Mouse (Mus musculus) brain, embryonic 18.5 days (tissue): ENCODE results near the gene Rpgrip1.

Experiments used
- DNase-seq: peaks from one replicate; pipeline ENCODE4 v3.0.0-alpha.2; 2012; ENCODE audit warnings: low read depth, low spot score

The Rpgrip1 gene

DNA sequence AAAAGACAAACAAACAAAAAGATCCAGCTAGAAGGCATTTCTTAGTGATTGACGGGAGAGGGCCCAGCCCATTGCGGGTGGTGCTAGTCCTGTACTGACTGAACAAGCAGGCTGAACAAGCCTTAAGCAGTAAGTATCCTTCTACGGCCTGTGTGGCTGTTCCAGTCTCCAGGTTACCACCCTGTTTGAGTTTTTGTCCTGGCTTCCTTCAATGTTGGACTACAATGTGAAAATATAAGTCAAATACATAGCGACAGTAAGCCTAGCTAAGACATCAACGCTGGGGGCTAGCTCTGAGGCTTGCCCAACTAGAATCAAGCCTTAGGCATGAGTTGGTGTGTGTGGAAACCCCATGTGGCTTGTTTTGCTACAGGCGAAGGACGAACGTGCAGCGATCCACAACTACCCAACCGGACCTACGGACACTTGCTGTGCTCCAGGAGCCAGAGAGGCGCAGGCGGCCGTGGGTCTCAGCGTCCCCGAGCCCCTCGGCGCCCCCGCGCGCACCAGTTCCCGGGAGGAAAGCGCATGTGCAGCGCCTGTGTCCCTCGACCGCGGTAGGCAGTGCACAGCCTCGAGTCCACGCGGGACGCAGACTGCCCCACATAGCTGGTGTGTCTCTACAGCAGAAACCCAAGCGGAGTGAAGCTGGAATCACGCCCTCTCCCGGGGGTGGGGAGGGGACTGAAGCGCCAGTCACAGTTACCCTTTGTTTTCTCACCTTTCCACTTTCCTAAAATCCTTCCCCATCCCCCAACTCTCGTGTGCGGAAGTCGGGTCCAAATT lies 8.5 kb downstream of the Rpgrip1 start:
- DNase-seq, result no peak

DNA sequence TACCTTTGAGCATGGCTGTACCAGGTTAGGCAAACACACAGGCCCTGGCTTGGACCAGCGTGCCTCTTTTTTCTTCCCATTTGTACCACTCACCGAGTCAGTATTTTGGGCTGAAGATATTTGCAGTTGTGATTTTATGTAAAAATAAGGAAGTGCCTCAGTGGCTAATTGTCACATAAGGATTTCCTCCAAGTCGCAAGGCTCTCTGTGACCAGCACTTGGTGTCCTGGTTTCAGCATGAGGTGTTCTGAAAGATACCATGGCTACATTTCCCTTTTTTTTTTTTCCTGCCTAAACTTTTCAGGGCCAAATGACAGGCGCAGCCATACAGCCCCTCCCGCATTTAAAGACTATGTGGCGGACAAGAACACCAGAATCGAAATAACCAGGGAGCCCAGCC lies 9.7 kb downstream of the Rpgrip1 start:
- no peak for DNase-seq

DNA sequence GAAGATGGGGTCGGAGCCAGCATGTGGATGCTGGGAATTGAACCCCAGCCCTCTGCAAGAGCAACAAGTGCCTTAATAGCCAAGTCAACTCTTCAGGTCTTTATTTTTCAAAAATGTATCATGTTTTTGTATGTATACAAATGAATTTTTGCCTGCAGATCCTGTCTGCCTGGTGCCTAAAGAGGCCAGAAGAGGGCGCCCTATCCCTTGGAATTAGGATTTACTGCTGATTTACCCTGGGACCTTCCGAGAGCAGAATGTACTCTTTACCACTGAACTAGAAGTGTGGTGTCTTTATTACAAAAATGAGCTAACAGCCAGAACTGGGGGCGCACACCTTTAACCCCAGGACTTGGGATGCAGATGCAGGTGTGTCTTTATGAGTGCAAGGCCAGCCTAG lies 13.4 kb downstream of the Rpgrip1 start:
- DNase-seq, result no peak

DNA sequence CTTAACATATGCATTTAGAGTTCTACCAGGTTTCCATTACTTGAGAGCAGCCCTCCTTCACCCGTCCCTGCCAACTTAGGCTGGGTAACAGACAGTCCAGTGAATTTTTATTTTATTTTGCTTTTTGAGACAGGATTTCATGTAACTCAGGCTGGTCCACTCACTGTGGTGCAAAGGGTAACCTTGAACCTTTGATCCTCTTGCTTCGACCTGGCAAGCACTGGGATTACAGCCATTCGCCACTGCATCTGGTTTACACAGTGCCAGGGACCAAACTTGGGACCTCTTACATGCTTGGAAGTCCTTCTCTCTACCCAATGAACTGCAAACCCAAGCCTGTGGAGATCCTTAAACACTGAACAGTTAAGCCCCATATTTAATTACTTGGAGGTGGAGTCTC lies 14.1 kb downstream of the Rpgrip1 start:
- DNase-seq, result no peak

DNA sequence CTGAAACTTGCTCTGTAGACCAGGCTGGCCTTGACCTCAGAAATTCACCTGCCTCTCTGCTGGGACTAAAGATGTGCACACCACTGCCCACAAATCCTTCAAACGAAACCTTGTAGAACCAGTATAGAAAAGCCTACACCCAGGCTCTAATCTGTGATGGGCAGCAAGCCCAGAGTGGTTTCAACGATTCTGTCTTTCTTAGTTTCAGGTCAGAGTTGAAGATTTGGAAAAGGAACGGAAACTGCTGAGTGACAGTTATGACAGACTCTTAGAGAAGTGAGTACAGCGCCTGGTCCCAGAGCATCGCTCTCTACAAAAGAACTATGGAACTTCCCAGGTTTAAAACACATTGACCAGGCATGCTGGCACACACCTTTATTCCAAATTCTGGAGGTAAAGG lies 23.1 kb downstream of the Rpgrip1 start:
- no peak for DNase-seq

DNA sequence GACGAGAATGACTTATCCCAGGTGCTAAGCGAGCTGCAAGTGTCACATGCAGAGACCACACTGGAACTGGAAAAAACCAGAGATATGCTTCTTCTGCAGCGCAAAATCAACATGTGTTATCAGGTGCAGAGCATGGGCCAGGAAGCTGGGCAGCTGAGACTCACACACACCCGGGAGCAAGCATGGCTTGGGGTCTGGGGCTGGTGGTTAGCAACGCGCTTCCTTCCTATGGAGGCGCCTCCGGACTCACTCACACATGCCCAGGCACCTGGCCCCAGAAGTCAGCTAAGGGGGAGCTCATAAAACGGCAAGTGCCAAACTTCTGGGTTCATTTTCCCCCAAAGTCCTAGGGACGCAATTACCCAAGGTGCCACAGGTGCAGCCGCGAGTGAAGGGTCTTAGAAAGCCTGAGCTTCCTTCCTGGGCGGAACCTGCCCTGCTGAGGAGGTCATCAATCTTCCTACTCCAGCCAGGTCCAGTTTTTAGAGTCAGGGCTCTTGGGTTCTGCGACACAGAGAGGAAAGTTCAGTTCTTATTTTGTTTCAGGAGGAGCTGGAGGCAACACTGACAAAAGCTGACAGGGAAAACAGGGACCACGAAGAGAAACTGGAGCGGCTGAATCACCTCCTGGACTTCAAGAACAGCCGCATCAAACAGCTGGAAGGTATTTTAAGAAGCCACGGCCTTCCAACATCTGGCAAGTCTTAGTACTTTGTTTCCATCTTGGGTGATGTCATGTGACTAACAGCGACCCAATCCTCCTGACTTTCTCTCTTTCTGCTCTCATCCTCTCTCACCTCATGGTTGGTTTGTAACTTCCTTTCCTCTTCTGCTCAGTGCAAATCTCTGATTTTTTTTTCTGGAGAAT lies 30.3 kb downstream of the Rpgrip1 start:
- no peak for DNase-seq

DNA sequence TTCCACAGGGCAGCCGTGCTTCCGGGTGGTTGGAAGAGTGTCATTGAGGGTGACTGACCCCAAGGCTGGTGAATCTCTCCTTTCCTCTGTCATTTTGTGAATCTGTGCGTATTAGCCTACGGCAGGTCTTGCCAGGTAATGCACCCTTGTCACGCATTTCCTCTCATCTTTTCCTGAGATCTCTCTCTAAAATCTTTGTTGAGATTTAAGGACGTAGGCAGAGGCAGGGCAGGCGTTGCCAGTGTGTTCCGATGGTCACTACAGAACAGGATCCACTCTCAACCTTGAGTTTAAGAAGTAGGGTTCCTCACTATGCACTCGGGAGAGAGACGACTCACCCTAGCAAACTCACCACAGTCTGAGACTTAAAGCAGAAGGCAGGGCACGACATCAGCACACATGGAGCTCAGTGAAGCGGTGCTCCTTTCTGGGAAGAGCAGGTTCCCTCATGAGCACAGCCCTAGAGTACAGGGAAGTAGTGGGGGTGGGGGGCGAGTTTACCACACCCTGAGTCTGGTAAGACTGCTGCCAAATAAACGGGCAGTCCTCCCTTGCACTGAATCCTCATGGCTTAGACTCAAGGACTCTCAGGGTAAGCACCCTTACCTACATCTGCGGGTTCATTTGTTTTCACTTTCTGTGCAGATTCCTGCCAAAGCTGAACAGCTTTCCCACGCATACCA lies 31.1 kb downstream of the Rpgrip1 start:
- DNase-seq, result no peak

DNA sequence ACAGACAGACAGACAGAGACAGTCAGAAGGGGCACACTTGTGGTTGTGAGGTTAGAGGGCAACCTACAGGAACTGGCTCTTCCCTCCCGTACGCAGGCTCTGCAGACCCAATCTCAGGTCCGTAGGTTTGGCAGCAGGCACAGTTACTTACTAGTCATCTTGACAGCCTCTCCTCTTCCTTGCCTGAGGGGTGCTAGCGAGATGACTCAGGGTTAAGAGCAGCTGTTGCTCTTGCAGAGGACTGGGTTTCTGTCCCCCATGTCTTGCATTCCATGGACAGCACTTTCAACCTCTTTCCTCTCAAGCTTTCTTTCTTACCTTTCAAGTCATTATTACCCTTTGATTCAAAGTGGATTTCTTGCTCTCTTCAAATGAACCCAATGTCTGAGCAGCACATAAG lies 33.7 kb downstream of the Rpgrip1 start:
- no peak for DNase-seq

DNA sequence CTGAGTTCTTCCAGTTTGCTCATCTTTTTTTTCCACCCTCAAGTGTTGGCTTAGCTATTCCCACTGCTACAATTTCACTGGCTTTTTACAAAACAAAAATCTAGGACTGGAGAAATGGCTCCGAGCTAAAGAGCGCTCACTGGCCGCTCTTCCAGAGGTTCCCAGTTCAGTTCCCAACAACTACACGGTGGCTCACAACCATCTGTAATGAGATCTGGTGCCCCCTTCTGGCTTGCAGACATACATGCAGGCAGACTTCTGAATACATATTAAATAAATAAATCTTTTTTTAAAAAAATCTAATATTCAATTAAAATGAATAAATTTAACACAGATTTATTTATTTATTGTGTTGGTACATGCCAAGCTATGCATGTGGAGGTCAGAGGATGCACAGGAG lies 36.0 kb downstream of the Rpgrip1 start:
- DNase-seq, result no peak

DNA sequence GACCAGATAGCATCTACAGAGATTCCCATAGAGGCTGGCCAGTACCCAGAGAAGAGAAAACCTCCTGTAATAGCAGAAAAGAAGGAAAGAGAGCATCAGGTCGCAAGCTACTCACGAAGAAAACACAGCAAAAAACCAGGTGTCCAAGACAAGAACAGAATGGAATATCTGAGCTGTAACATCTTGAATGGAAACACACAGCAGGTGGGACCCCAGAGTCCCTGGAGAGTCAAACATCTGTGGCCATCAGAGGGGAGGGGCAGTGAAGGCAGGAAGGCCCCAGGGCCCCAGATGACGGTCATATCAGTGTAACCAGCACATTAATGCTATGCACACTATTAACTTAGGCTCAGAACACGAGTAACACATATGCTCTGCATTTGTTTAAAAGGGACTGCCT lies 39.4 kb downstream of the Rpgrip1 start:
- DNase-seq, result no peak

DNA sequence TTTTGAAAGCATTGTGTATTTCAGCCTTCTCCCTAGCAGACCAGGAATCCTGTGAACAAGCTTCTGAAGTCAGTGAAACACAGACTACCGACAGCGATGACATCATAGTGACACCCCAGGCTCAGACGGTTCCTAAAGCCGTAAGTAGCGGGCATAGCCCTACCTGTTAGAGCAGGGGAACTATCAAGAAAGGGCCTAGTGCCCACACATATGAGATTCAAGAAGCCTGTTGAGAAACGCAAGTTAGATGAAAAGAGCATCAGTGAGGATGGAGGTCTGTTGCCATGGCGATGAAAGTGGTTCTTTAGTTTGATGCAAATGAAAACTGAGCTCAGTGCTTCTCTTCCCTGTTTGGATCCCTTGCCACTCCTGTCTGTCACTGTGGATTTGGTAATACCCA lies 41.7 kb downstream of the Rpgrip1 start:
- DNase-seq, result peak; percentile 54

DNA sequence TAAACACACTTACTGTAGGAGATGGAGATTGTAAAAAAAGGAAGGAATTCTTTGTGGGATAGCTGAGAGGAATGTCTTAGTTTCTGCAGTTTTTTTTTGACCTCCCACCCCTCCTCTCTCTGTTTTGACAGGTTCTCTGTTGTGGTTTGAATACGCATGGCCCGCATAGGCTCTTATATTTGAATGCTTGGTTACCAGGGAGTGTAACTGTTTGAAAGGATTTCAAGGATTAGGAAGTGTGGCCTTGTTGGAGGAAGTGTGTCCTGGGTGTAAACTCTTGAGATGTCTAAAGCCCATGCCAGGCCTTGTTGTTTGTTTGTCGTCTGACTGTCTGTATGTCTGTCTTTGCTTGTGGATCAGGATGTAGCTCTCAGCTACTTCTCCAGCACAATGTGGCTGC lies 42.1 kb downstream of the Rpgrip1 start:
- DNase-seq, result no peak

DNA sequence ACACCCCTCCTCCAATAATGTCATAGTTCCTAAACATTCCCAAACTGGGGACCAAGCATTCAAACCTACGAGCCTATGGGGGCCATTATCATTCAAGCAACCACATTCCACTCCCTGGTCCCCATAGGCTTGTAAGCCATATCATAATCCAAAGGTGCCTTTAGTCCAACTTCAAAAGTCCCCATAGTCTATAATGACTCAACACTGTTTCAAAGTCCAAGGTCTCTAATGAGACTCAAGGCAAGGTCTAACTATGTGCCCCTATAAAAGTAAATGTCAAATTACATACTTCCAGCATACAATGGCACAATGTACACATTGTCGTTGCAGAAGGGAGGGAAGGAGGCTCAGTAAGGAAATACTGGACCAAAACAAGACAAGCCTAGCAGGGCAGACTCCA lies 44.5 kb downstream of the Rpgrip1 start:
- no peak for DNase-seq

DNA sequence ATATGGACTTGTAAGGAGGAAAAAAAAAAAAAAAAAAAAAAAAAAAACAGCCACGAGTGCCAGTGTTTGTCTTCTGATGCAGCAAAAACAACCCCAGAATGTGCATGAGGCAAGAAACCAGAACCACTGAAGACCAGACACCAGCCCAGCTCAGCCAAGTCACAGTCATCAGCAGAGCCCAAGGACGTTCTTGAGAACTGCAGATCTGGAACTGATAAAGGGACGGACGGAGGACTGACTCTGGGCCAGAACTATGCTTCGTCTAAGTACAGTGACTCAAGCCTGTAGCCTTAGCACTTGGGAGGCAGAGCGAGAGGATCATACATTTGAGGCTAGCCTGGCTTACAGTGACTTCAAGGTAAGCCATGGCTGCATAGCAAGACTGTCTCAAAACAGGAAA lies 50.4 kb downstream of the Rpgrip1 start:
- no peak for DNase-seq

DNA sequence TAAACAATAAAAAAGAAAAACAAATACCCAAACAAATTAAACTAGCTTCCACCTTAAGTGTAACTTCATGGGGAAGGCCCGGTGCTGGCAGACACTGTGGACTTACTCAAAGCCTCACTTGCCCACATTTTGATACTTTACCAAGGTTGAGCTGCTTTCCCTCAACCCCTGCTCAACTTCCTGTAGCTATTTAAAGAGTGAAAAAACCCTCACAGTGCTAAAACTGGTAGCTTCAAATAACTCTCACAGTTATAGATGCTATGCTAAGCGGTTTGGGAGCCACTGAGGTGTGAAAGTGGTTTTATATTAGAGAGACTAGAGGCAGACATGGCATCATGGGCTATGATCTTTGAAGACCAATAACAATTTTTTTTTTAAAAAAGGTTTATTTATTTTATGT lies 56.1 kb downstream of the Rpgrip1 start:
- no peak for DNase-seq

DNA sequence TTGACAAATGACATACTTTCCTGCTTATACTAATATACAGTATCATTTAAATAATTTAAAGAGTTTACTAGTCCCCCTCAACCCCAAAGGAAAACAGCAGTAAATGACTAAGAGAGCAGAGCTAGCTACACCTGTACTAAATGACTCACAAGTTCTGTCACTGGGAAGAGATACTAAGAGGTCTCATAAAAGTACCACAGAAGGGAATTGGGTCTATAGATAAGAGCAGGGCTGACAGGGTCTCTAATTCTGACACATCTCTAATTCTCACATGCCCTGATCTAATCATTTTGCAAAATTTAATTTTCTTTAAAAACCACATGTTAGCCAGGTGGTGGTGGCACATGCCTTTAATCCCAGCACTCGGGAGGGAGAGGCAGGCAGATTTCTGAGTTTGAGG lies 78.3 kb downstream of the Rpgrip1 start:
- no peak for DNase-seq

DNA sequence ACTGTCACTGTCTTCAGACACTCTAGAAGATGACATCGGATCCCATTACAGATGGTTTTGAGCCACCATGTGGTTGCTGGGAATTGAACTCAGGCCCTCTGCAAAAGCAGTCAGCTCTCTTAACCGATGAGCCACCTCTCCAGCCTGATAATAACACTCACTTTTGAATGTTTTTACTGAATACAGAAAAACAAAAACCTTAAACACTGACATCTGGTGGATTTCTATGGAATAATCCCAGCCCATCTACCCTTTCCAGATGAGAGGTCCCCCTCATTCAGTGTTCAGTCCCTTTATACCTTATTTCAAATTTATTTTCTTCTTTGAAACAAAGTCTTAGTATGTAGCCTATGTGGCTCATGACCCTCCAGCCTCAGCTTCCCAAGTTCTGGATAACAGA lies 79.0 kb downstream of the Rpgrip1 start:
- DNase-seq, result no peak

DNA sequence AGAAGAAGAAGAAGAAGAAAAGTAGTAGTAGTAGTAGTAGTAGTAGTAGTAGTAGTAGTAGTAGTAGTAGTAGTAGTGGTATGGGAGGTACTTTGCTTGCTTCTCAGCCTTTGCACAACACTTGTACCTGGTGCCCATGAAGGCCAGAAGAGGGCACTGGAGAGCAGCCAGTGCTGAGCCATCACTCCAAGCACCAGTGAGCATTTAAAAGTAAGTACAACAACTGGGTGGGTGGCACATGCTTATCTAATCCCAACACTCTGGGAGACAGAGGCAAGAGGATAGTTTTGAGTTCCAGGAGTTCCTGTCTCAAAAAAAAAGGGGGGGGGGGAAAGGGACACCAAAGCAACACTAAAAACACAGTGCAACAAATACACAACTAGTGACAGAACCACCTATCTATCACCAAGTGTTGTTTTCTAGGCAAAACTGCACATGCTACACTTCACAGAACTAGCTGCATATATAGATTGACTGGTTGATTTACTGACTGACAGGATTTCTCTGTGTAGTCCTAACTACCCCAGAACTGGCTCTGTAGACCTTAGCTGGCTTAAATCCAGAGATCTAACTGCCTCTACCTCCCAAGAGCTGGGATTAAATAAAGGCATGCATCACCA lies 80.3 kb downstream of the Rpgrip1 start:
- no peak for DNase-seq

DNA sequence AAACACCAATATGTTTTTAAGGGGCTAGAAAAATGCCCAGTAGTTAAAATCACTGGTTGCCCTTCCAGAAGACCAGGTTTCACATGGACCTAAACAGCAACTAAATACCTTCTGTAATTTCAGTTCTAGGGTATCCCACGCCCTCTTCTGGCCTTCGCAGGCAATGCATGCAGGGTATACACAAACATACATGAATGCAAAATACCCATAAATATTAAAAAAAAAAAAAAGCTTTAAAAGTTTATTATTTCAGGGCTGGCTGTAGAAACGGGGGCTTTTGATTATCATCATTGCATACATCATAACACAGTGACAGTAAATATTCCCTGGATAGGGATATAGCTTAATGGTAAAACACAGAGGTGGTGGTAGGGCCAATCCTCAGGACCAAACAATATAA lies 85.2 kb downstream of the Rpgrip1 start:
- DNase-seq, result no peak

DNA sequence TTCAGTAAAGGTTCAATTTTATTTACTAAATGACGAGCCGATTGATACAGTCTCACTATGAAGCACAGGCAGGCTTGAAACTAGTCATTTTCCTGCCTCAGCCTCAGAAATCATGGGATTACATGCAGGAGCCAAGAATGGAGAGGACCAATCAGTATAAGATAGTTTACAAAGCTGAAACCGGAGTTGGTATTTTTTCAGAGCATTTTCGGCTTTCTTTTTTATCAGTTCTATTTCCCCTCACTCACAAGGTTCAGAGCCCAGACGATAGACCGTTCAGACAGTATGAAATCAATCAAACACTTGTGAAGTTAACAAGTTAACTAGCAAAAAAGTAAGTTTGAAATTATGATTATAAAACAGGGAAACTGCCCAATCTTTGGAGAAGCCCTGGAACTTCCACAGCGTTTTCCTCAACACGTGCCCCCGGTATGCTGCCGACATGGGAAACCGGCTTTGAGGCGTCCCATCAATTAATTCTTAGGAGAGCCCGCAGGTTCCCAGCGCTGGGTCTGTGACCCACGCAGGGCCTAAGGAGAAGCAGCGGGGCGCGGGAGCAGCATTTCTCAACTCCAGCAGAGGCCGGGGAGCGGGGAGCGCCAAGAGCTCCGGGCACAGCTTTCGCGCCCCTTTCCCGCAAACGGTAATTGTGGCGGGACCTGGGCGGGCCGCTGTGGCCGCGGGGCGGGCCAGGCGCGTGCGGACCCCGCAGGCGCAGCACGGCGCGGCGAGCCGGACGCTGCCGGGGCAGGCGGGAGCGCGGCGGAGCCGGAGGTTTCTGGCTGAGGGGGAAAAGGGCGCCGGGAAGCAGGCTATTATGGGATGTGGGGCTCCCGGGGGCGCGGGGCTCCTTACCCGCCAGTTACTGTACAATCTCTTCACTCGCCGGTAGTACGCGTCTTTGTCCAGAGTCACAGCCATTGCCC lies 86.0 kb downstream of the Rpgrip1 start:
- no peak for DNase-seq
